21 mouse cellular contexts compared by ENCODE assay signal in the genomic region with DNA sequence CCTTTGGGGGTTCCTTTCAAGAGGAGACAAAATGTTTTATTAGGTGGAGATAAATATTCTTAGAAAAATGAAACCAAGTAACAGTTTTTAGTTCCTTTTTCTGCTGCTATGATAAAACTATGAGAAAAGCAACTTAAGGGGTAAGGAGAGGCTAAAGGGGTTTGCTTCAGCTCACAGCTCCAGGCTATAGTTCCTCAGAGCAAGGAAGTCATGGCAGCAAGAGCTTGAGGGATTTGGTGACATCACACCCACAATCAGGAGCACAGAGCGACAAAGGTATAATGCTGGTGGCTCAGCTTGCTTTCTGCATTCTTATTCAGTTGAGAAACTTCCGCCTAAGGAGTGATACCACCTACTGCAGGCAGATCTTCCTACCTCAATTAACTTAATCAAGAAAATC. TPM values are rescaled to one million over a fixed set of nuclear protein-coding genes. Genes with fewer than 3 reads are reported as not detected.
"Had no signal": no experiment of that assay in that cellular context is flagged by ENCODE, and none has a peak within 500 bp of the region (broad histone marks: within the 10 kb centered on the region; RNA-seq: fewer than 3 reads in every experiment).

No protein-coding gene starts in this region.

- ATAC-seq: liver, postnatal 0 days; lung, postnatal 0 days; midbrain, embryonic 13.5 days; midbrain, embryonic 15.5 days had no signal

- DNase-seq: liver, embryonic 13.5 days; liver, postnatal 0 days; lung, adult 2 months; lung, postnatal 14 days; lung, postnatal 36 days; retina, postnatal 1 day; right cerebral cortex, adult 18-20 months; right cerebral cortex, postnatal 25 days; thymus, adult 18-20 months; thymus, postnatal 25 days; thymus, postnatal 4 days had no signal

- H3K4me1 ChIP-seq: midbrain, embryonic 15.5 days had no signal

- H3K27me3 ChIP-seq: liver, embryonic 13.5 days; liver, embryonic 15.5 days; lung, embryonic 15.5 days; megakaryocyte, embryonic 14.5 days; midbrain, embryonic 13.5 days; midbrain, embryonic 15.5 days; neural tube, embryonic 12.5 days had no signal

- H3K36me3 ChIP-seq: liver, embryonic 15.5 days; lung, embryonic 15.5 days; midbrain, embryonic 15.5 days; neural tube, embryonic 12.5 days had no signal

- H3K9me3 ChIP-seq: liver, embryonic 13.5 days; liver, embryonic 15.5 days; lung, embryonic 15.5 days; megakaryocyte, embryonic 14.5 days; midbrain, embryonic 13.5 days; midbrain, embryonic 15.5 days; neural tube, embryonic 12.5 days had no signal

- H3K9ac ChIP-seq: liver, embryonic 13.5 days; liver, embryonic 15.5 days; liver, postnatal 0 days; lung, embryonic 15.5 days; midbrain, embryonic 13.5 days; midbrain, embryonic 15.5 days; neural tube, embryonic 12.5 days had no signal

- H3K27ac ChIP-seq: liver, embryonic 13.5 days; liver, embryonic 15.5 days; lung, embryonic 15.5 days; midbrain, embryonic 13.5 days; midbrain, embryonic 15.5 days; neural tube, embryonic 12.5 days had no signal

- H3K4me3 ChIP-seq: liver, embryonic 13.5 days; liver, embryonic 15.5 days; lung, embryonic 15.5 days; megakaryocyte, embryonic 14.5 days; midbrain, embryonic 13.5 days; midbrain, embryonic 15.5 days; neural tube, embryonic 12.5 days had no signal

RNA-seq across cellular contexts. Expression of a gene that starts 20.8 kb away (rescaled TPM):
- total RNA-seq: midbrain, postnatal 0 days; monocyte, adult 5-6 weeks had no signal
- polyA plus RNA-seq: macrophage had no signal
